Mouse (Mus musculus): ENCODE measurements around the gene Selp.

Gene Selp

DNA sequence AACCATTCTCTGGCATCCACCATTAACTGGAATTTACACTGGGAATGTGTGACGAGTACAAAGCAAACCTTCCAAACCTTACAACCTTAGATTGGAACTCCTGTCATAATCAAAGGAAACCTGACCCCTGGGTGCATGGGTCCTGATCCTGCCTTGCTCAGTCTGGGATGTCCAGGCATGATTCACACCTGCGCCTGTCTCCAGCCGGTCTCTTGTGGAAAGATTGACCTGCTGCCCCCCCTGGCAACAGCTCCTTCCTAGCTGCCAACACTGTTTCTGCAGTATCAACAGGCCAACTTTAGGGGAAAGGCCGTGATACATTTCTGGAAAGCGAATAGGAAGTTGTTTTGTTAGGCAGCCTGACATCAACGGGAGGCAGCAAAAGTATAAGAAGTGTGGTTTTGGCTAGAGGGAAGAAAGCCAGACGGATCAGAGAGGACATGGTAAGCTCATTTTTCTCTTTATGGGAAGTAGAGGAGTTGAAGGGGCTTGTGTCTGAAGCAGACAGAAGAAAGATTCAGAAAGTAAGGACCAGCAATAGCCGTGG is at the start of gene Selp:
Gene Selp (plus strand): TSS at position 318 of the 547 bp plus-strand sequence.
- in situ Hi-C loops (cut with MseI, MboI): no loop called here

DNA sequence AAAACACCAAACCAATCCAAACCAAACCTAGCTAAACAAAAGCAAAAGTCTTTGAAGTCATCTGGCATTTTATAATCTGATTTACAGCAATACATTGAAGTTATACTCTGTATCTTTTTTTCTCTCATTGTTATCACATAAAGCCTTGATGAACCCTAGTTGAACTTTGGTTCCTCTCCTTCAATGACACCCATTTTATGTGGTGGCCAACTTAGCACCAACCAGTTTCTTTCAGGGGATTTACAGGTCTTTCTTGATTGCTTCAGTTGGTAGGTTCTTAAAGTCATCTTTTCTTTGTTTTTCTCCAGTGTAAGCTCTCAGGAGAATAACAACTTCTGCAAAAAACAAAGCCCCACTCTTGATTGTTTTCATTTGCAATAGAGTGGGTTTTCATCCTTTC is 45.8 kb upstream of the Selp start:
- in situ Hi-C loops (cut with MseI, MboI): no loop called here

DNA sequence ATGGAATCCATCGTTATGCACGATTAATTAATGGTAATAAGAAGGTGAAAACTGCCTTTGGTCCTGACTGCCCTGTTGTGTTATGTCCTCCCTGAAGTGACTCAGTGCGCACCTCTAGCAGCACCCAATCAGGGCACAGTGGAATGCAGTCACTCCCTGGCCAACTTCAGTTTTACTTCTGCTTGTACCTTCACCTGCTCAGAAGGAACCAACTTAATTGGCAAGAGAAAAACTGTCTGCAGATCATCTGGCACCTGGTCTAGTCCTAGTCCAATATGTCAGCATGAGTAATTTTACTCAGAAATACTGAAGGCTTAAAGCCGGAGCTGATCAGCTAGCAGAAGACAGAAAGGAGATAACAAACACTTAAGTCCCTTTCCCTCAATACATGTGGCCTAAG is 44.6 kb upstream of the Selp start:
- in situ Hi-C loops (cut with MseI, MboI): no loop called here

DNA sequence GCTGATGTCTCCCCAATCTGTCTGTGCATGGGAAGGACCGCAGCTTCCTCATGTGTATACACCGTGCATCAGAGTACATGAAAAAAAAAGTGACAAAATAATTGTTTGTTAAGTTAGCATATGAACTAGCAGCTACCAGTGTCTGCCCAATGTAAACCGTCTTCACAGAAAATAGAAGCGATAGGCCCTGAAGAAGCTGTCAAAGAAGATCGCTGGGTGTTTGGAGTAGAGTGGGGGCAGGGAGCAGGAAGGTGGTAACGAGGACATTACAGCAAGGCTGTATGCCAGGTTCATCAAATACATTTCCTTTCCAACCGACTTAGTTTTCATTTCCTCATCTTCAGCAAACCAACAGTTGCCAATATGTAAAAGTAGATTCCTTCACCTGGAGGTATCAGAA is 44.0 kb upstream of the Selp start:
- in situ Hi-C loops (cut with MseI, MboI): no loop called here

DNA sequence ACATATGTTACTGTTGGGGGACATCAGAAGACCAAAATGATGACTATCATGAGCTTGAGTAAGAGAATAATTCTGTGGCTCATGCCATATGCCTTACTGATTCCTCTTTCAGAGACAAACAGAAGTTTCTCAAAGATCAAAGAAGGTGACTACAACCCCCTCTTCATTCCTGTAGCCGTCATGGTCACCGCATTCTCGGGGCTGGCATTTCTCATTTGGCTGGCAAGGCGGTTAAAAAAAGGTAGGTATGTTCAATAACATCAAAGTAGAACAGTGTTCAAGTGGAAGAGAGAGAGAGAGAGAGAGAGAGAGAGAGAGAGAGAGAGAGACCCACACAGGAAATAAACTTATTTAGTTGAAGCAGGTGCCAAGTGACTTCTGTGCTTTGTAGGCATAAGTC is 43.1 kb upstream of the Selp start:
- in situ Hi-C loops (cut with MseI, MboI): no loop called here

DNA sequence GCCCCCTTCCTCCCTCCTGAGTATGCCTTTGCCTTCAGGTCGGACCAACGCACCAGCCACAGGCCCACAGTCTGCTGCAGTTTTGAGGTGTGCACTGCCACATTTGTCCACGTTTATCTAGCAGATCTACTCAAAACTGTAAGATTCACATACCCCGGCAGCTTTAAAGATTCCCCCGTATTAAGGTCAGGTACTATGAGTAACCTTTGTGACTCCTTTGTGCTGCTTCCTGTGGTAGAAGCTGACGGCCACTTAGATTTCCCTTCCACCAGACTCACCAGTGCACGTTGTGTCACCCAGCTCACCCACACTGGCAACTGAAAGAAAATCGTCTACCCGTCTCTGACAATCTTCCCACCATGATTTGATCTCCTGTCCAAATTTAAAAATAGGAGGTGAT is 42.0 kb upstream of the Selp start:
- in situ Hi-C loops (cut with MseI, MboI): no loop called here

DNA sequence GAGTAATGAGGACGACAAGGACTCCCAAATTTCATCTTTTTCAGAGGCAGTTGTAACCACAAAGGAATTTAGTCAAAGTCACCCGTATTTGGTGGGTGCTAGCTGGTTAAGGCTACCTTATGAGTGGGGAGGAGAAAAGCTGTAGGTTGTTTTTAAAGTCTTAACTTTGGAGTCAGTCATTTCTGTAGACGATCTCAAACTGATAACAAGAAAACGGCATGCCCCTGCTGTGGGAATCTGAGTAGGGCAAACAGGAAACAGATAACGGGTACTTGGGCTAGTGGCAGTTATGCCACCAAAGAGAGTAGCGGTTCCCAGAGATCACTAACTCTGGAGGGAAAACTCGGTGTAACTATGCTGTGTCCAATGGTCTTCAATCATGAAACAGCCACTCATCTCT is 41.3 kb upstream of the Selp start:
- in situ Hi-C loops (cut with MseI, MboI): no loop called here

DNA sequence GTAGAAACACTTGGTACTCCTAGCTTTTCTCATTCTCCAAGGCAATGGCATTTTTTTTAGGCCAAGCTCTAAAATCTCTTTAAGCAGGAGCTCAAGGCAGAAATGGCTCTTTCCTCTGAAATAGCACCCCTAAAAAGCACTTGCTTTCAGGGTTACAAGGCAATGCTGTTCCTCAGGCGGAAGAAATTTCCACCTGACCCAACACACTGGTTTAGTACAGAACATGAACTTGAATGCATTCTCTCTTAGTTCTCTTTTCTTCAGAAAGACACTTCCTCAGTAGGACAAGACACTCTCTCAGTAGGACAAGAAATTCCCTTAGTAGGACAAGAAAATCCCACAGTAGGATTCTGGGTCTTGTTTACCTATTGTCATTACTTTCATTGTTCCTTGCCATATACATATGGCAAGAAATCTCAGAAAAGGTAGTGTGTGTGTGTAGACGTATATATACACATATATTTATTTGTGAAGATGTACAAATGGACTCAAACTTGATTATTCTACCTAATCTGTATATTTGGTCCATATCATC is 40.4 kb upstream of the Selp start:
- in situ Hi-C loops (cut with MseI, MboI): no loop called here

DNA sequence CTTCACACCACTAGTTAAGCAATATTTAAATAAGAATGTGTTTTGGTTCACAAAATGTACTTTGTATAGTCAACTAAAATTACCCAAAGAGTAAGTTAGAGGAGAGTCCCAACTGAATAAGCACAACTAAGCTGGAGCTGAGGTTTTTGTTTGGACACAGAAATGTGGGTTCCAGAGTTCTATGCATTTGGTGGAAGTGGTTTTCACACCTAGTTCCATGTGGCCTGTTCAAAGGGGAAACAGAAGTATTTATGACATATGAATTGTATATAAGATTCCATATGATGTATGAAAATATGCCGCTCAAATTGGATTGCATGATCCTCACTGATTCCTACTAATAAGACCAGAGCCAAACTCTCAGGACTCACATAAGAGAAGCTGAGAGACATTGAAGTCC is 39.6 kb upstream of the Selp start:
- in situ Hi-C loops (cut with MseI, MboI): no loop called here

DNA sequence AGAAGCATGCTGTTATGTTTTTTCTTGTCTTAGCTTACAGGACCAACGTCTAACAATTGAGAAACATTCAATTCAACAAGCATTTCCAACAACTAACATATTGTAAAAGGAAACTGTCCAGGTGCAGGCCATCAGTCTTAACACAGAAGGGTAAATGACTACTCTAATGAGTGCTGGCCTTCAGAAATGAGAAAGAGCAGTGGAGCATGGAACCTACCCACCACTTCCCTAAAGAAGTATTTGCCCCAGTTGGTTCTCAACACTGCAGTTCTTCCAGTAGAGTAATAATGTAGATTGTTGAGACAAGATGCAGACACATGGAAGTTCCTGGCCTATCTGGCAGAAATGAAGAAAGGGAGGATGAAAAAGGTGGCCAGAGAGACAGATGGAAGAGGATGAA is 38.6 kb upstream of the Selp start:
- in situ Hi-C loops (cut with MseI, MboI): no loop called here

DNA sequence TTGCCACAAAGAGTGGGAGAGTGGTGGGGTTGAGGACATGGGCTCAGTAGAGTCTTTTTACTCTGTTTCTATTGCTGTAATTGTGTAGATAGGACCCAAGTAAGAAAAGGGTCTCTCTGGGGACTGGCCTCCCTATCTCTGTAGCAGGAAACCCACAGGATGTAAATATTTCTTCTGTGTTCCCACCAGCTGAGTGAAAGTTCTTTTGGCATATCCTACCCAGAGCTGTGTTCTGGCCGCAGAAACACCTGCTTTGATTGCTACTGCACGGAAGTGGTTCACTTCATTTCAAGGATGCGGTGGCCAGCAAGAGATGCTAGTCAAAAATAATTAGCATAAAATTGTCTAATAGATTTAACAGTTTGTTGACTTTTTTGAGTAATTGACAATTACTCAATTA is 38.0 kb upstream of the Selp start:
- in situ Hi-C loops (cut with MseI, MboI): no loop called here

DNA sequence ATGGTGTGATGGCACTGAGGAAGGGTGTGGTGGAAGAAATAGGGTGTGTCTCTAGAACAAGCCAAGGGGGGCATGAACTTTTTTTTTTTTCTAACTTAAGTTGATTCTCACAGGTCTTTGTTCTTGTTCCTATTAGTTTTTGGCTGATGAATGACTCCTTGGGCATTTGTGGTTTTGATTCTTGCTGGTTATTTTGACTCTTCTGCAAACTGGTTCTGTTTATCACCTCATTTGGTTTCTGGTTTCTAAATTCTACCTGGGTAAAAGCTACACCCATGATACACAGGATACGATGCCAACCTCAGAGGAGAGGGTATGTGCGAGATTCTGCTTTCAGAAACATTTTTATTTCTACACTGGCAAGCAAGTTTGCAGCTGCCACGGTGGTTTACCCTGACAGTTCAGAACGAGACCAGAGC is 36.7 kb upstream of the Selp start:
- in situ Hi-C loops (cut with MseI, MboI): no loop called here

DNA sequence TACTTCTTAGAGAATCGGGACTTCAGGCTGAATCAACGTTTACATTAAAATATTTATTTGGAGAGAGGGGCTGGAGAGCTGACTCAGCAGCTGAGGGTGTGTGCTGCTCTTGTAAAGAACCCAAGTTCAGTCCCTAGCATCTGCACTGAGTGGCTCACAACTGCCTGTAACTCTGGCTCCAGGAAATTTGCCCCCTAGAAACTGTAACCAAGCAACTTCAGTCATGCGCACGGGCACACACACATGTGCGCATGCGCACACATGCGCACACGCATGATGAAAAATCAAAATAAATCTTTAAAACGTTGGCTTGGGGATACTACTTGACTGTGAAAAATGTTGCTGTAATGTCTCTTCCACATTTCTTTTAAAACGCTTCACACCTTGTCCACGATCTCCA is 36.0 kb upstream of the Selp start:
- in situ Hi-C loops (cut with MseI, MboI): no loop called here

DNA sequence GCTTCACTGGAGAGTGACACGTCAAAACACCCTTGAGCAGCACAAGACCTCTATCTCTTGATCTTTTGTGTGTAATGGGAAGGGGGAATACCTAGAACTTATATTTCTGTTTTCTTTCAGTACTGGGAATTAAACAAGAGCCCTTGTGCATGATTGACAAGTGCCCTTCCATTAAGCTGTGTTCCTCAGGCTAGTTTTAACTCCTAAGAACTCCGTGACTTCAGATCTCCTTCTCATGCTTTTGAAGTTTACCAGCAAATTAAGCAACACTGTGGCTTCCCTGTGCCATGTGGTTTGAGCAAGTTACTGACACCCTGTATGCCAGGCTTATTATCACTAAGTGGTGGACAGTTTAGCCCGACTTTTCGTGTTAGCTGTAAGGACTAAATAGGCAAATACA is 32.0 kb upstream of the Selp start:
- in situ Hi-C loops (cut with MseI, MboI): no loop called here

DNA sequence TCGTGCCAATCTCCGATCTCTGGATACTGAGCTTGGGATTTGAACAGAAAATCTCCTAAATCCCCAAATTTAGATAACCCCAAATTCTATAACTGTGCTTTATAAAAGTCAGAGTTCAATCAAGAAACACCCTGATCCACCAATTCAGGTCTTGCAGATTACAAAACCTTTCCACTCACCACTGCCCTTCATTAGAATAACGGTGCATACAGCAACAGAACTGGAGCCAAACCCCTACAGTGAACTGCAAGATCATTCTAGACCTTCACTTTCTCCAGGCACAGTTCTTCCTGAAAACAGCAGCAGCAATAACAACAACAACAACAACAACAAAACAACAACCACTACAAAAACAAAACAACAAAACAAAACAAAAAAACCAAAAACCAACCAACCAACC is 28.3 kb upstream of the Selp start:
- in situ Hi-C loops (cut with MseI, MboI): no loop called here

DNA sequence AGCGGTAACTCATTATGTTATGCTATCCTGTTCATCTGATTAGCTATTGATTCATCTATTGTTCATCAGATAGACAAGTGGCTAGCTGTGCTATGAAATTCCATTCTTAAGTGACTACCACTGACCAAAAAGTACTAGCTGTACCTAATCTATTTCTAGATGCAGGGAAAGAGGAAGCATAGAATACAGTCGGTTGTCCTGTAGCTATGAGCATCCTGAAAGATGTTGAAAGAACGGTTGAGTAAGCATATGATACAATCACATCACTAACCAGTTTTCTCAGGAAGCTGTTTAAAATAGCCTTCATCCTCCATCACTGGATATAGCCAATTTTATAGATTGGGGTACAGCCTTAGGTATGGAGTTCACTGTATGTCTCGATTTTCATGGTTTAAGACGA is 27.2 kb upstream of the Selp start:
- in situ Hi-C loops (cut with MseI, MboI): no loop called here

DNA sequence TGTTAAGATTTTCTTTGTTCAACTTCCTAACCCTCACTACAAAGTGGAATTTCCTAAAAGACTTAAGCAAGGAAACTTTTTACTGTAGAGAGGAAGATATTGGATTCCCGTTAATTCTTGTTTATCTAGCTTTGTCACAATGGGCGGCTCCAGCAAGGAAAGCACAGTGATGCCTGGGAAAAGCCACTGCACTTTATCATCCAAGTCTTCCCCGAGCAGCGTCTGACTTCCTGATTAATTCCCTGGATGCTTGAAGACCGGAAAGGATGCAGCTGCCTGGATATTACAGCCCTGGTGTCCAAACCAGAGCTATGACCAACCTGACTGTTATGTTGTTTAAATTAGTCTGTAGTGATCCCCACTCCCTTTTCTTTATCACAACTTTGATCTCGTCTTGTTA is 18.3 kb upstream of the Selp start:
- in situ Hi-C loops (cut with MseI, MboI): no loop called here

DNA sequence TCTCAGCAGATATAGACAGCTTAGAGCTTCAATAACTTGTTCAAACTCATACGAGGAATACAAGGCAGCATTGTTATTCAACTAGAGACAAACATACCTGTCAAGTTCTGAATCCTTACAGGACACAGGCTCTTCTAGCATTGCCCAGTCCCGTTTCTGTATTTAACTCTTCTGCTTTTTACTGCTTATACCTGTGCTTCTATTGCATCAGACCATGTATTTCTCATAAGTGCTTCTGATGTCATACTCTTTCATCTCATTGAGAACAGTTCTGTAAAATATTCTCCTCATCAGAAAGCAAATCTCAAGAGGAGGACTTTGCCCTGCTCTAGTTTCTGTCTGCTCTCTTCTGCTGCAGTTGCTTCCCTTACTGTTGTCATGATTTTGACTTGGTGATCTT is 17.2 kb upstream of the Selp start:
- in situ Hi-C loops (cut with MseI, MboI): no loop called here

DNA sequence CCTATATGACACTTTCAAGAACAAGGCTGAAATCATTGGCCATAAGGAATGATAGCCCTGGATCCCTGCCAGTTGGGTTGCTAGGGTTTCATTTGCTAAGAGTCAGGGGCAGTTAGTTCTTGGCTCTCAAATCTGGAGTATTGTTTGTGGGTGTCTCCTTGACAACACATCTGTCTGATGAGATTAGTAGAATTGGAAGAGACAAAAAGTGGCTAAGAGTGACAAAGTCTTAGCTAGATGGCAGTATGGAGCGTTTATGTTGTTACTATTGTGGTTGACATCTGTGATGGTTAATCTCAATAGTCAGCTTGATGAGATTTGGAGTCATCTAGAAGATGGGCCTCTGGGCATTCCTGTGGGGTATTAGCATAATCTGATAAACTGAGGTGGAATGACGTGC is 16.7 kb upstream of the Selp start:
- in situ Hi-C loops (cut with MseI, MboI): no loop called here

DNA sequence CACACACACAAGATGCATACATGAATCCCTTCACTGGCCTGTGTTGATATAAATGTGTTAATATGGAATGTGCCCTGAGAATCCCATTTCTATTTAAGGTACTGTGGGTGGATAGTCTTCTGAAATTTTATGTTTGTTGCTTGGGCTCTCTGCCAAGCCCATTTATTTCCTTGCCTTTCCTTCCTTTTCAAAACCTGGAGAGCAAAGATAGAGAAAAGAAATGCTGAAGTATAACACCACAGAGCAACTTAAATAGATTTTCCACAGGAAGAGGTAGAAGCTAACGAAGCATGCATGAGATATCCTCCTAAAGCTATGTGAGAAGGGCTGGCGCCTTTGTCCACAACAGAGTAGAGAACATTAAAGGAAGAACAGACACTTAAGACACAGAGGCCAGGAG is 5.3 kb upstream of the Selp start:
- in situ Hi-C loops (cut with MseI, MboI): no loop called here

DNA sequence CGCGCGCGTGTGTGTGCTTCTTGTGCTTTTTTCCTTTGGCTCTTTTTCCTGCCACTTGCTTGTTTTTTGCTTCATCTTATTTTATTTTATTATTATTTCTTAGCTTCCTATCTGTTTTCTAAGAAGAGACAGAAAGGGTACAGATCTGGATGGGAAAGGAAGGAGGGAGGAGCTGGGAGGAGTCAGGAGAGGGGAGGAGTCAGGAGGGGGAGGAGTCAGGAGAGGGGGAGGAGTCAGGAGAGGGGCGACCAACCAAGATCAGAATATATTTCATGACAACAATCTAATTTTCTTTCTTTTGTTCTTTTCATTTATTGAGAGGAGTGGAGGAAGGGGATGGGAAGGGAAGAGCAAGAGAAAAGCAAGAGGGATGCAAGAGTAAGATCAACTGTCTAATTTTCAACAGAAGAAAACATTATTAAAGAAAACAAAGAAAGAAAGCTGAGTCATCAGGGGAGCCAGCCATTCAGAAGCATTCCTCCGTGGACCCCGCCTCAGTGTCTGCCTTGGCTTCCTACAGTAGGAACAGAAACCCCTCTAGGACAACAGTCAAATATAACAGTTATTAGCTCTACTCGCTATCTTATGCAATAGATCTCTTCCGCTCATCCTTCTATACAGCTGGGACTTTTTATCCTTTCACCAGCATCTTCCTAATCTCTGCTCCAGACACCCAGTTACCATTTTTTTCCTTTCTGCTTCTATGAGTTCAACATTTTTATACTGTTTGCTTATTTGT is 4.3 kb upstream of the Selp start:
- in situ Hi-C loops (cut with MseI, MboI): no loop called here

DNA sequence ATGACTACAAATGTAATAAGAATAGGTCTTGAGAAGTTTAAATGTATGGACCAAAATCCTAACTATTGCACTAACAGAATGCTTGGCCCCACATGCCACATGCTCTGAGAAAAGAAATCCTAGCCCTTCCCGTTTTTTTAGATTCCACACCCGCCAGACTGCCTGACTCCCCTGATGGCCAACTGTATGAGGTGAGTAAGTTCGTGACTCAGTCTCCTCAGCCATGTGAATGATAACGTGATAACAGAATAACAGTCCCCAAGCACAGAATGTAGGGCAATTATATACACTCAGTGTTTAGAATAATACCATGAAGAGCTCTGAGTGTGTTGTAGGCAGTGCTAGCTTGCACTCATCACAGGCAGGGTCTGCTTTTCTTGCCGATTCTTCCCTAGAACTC is 784 bp upstream of the Selp start:
- in situ Hi-C loops (cut with MseI, MboI): no loop called here

DNA sequence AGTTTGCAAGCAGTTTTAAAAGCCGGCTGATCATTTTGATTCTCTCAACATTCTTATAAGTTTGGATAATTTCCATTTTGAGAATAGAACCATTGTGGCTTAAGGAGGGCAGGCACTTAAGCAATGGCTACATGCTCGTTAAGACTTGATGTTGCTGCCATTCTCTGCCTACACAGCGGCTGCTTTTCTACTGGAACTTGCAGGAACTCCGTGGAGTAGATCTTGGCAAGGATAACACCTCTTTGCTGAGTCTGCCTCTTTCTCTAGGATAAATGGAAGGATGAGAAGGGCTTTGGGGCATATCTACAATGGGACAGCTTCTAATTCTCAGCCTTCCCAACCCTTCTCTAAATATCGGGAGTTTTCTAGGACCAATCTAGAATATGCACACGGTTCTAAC is 583 bp downstream of the Selp start:
- in situ Hi-C loops (cut with MseI, MboI): no loop called here

DNA sequence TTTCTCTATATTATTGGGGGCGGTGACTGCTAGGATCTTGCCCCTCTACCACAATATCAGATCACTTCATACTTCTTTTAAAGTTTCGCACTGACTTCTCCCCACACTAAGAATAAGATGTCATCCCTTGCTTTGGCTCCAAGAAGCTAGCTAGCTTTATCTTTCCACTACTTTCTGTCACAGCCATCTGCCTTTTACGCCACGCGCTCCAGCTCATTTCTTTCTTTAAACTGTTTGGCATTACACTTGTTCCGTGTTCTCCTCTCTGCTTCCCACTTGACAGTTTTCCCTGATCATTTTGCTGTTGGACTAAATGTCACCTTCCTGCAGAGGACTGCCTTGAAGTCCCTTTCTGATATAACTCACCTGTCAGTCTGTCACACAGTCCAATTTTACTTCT is 2.8 kb downstream of the Selp start:
- in situ Hi-C loops (cut with MseI, MboI): no loop called here
